23 mouse cellular contexts compared by ENCODE assay signal in the genomic region with DNA sequence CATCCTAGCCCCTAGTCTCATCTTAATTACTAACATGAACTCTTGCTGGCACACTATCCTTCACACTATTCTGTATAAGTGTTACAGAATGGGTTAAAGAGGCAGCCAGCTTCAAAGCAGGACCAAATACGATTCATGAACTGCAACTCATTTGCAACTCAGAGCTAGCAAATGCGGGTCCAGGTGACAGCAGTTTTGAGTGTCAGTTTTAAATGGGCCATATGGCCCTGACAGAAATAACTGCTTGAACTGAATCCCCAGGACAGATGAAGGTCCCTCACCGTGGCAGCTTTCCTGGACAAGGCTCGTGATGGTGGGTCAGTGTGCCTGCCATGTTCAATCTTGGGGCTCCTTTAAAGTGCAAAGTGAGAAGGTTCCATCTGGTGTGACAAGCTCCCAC. TPM values are rescaled to one million over a fixed set of nuclear protein-coding genes. Genes with fewer than 3 reads are reported as not detected.
A peak's percentile ranks its signal among the peaks of the same experiment; 100 is the strongest.
DNase-seq lines count a peak whose midpoint lies in the region; ATAC-seq lines count a peak whose summit lies in the region.
"Had no signal": no experiment of that assay in that cellular context is flagged by ENCODE, and none has a peak within 500 bp of the region (broad histone marks: within the 10 kb centered on the region; RNA-seq: fewer than 3 reads in every experiment).

No protein-coding gene starts in this region.

- no peak overlapping the region for H3K27ac ChIP-seq in forebrain, embryonic 13.5 days
- no peak overlapping the region for H3K27ac ChIP-seq in forebrain, embryonic 10.5 days
- H3K27ac ChIP-seq in forebrain, embryonic 16.5 days (ENCODE audit: low read length), result no peak overlapping the region
- H3K27ac ChIP-seq: embryonic facial prominence, embryonic 12.5 days; hindbrain, embryonic 14.5 days; limb, embryonic 10.5 days; liver, embryonic 15.5 days; macrophage; midbrain, embryonic 10.5 days; neural tube, embryonic 15.5 days had no signal

- H3K4me1 ChIP-seq in forebrain, embryonic 13.5 days, result peaks cover 16% of the 10 kb centered on the region
- peaks cover 5% of the 10 kb centered on the region for H3K4me1 ChIP-seq in forebrain, embryonic 10.5 days
- H3K4me1 ChIP-seq in forebrain, embryonic 16.5 days (replicated peaks; ENCODE audit: control insufficient read depth, insufficient read depth, low read length), result peaks cover 9% of the 10 kb centered on the region
- H3K4me1 ChIP-seq: embryonic facial prominence, embryonic 12.5 days; limb, embryonic 10.5 days; liver, embryonic 15.5 days had no signal

- intact Hi-C loops in heart, postnatal 25 days (cut with DNase I), result no loop called here
- intact Hi-C loops in heart, postnatal 36 days (cut with DNase I), result no loop called here

- no peaks in the 10 kb centered on the region for H3K27me3 ChIP-seq in forebrain, embryonic 13.5 days
- H3K27me3 ChIP-seq in forebrain, embryonic 10.5 days (ENCODE audit: poor library complexity, severe bottlenecking), result no peaks in the 10 kb centered on the region
- no peaks in the 10 kb centered on the region for H3K27me3 ChIP-seq in forebrain, embryonic 16.5 days (replicated peaks; ENCODE audit: control insufficient read depth, insufficient read depth, low read length)
- H3K27me3 ChIP-seq: embryonic facial prominence, embryonic 12.5 days; neural tube, embryonic 15.5 days had no signal

- H3K9ac ChIP-seq in forebrain, embryonic 13.5 days, result no peak overlapping the region
- no peak overlapping the region for H3K9ac ChIP-seq in forebrain, embryonic 16.5 days (replicated peaks; ENCODE audit: low read depth, low read length)
- H3K9ac ChIP-seq: embryonic facial prominence, embryonic 12.5 days; hindbrain, embryonic 14.5 days; liver, embryonic 15.5 days; neural tube, embryonic 15.5 days had no signal

- peak; percentile 54 for ATAC-seq in forebrain, embryonic 13.5 days
- peak; percentile 67 for ATAC-seq in forebrain, embryonic 16.5 days
- ATAC-seq: CD4-positive, CD25-positive, alpha-beta regulatory T cell, adult 4 months; inflammation-experienced regulatory T-cells, adult 6 months had no signal

- no peak overlapping the region for H3K4me3 ChIP-seq in forebrain, embryonic 13.5 days
- H3K4me3 ChIP-seq in forebrain, embryonic 10.5 days, result no peak overlapping the region
- H3K4me3 ChIP-seq in forebrain, embryonic 16.5 days (replicated peaks; ENCODE audit: low read length), result no peak overlapping the region
- H3K4me3 ChIP-seq: embryonic facial prominence, embryonic 12.5 days; limb, embryonic 10.5 days; liver, embryonic 15.5 days; midbrain, embryonic 10.5 days; neural tube, embryonic 15.5 days had no signal

- peaks cover 40% of the 10 kb centered on the region for H3K36me3 ChIP-seq in forebrain, embryonic 13.5 days (ENCODE audit: poor library complexity, severe bottlenecking)
- peaks cover 41% of the 10 kb centered on the region for H3K36me3 ChIP-seq in forebrain, embryonic 10.5 days (replicated peaks)
- peaks cover 5% of the 10 kb centered on the region for H3K36me3 ChIP-seq in forebrain, embryonic 16.5 days (ENCODE audit: control insufficient read depth, insufficient read depth)
- H3K36me3 ChIP-seq: liver, embryonic 15.5 days had no signal

- WGBS in forebrain, embryonic 13.5 days, result 70% methylated on average over 4 of the region's 4 CpGs
- whole genome bisulfite sequencing in forebrain, embryonic 10.5 days, result 87% methylated on average over 4 of the region's 4 CpGs
- 46% methylated on average over 4 of the region's 4 CpGs for WGBS in forebrain, embryonic 16.5 days

- DNase-seq in forebrain, embryonic 10.5 days (ENCODE audit: extremely low spot score, low spot score), result no peak
- DNase-seq in heart, postnatal 25 days (ENCODE audit: low spot score), result peak; percentile 2
- no peak for DNase-seq in heart, postnatal 36 days
- DNase-seq in cerebellum, adult 9-10 months, result peak; percentile 65
- DNase-seq in MN1 (ENCODE audit: low spot score), result no peak
- no peak for DNase-seq in lung, postnatal 10 days
- DNase-seq: adrenal gland, adult 2 months; heart, postnatal 4 days; kidney, adult 8-10 months; kidney, postnatal 10 days; liver; thymus, adult 2 months had no signal

- no peak overlapping the region for H3K4me2 ChIP-seq in forebrain, embryonic 13.5 days
- no peak overlapping the region for H3K4me2 ChIP-seq in forebrain, embryonic 16.5 days (ENCODE audit: low read length)
- H3K4me2 ChIP-seq: embryonic facial prominence, embryonic 12.5 days; hindbrain, embryonic 14.5 days; liver, embryonic 15.5 days; neural tube, embryonic 15.5 days had no signal

- H3K9me3 ChIP-seq in forebrain, embryonic 13.5 days (replicated peaks), result no peaks in the 10 kb centered on the region
- H3K9me3 ChIP-seq in forebrain, embryonic 10.5 days, result no peaks in the 10 kb centered on the region
- H3K9me3 ChIP-seq in forebrain, embryonic 16.5 days (ENCODE audit: control insufficient read depth, low read length), result no peaks in the 10 kb centered on the region
- H3K9me3 ChIP-seq: embryonic facial prominence, embryonic 12.5 days; limb, embryonic 10.5 days; liver, embryonic 15.5 days; midbrain, embryonic 10.5 days; neural tube, embryonic 15.5 days had no signal

RNA-seq across cellular contexts. Expression of gene Adamts7, which starts 7.1 kb away (rescaled TPM):
- polyA plus RNA-seq in forebrain, embryonic 13.5 days (2015; fragmentation: Nextera tagmentation; extraction: Ambion mirVana), result 13.6 and 15.4 TPM in 2 replicates
- polyA plus RNA-seq in forebrain, embryonic 10.5 days (2016; fragmentation: Nextera tagmentation; extraction: Ambion mirVana), result 16.7 and 17.2 TPM in 2 replicates
- 10 to 100 TPM; 17.9 to 20.9 TPM for total RNA-seq in heart, postnatal 25 days (2021)
- 10 to 100 TPM; 14.4 to 17.7 TPM for total RNA-seq in heart, postnatal 36 days (2021)
- 14.0 and 14.1 TPM in 2 replicates for polyA plus RNA-seq in forebrain, embryonic 16.5 days (2015; fragmentation: Nextera tagmentation; extraction: Ambion mirVana)
- polyA plus RNA-seq: inflammation-experienced regulatory T-cells, adult 6 months; macrophage had no signal

RNA-seq across cellular contexts. Expression of gene Morf4l1, which starts 55.4 kb away (rescaled TPM):
- polyA plus RNA-seq in forebrain, embryonic 13.5 days (2015; fragmentation: Nextera tagmentation; extraction: Ambion mirVana), result 475 and 483 TPM in 2 replicates
- 528 and 553 TPM in 2 replicates for polyA plus RNA-seq in forebrain, embryonic 10.5 days (2016; fragmentation: Nextera tagmentation; extraction: Ambion mirVana)
- 100 to 1,000 TPM; 238 to 261 TPM for total RNA-seq in heart, postnatal 25 days (2021)
- total RNA-seq in heart, postnatal 36 days (2021), result 100 to 1,000 TPM; 254 to 268 TPM
- polyA plus RNA-seq in forebrain, embryonic 16.5 days (2015; fragmentation: Nextera tagmentation; extraction: Ambion mirVana), result 520 and 524 TPM in 2 replicates

Comparison
In these comparisons a context has a peak if more than half of its experiments do, and no peak if none do; other contexts are left out.
1. DNase-seq: peak in heart, postnatal 25 days (single experiment) and cerebellum, adult 9-10 months (single experiment); none in forebrain, embryonic 10.5 days (single experiment), heart, postnatal 36 days (0 of 2), MN1 (single experiment) and lung, postnatal 10 days (single experiment).